Mouse (Mus musculus): ENCODE measurements around the gene Lca5l.
"Not testable (repeated sequence)": the region's sequence is repeated elsewhere in the genome, so short reads cannot be mapped to it uniquely, and the experiment has no call there.

Gene Lca5l

DNA sequence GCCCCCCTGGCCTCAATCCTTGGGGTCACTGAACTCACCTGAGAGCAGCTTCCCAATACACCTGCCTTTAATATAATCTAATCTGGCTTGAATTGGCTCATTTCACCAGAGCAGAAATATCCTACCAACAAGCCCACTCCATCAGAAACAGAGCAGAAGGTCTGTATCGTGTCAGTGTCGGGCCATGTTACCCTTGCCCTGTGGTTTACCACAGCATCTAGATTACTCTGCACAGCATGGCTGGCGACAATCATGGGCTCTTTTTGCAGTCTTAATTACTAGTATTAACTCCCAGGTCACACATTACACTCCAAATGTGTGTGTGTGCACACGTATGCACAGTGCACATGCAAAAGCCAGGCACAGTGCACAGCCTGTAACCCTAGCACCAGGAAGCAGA, 23.2 kb downstream of the Lca5l start:
- no peak for DNase-seq (ENCODE audit: low read depth, low spot score)

DNA sequence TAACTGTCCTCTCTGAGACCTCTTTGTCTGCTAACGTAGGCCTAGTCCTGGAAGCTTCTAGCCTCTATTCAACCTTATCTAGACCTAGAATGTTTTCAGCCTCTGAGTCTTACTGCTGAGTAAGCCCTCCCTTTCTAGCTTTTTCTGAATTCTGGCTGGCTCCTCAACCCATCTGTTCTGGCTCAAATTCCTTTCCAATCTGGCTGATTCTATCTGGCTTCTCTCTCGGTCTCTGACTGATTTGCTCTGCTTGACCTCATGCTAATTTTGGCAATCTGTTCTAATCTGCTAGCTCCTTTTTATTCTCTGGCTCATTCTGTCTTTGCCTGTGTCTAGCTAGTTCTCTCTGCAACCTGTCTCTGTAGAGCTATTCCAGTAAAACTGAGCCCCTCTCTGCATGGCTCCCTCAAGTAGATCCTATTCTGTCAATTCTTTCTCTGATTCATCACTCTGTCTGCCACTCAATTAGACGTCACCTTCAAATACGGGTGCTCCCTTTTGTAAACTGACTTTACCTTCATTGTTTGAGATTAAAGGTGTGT, 26.3 kb downstream of the Lca5l start:
- no peak for DNase-seq (ENCODE audit: low read depth, low spot score)

DNA sequence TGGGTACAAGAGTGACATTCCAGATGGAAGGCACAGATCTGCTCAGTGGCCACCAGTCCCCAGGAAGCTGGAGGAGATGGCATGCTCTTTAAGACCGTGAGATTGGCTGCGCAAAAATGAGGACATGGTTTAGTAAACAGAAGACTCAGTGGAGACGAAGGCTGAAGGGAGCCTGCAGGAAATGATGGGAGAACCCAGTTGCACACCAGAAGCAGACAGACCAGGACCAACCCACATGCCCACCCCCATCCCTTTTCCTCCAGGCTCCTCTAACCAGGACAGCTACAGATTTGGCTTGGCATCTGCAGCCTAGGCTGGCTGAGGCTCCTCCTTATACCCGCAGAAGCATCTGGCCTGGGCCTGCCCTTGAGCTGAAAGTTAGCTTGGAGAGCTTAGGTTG, 30.7 kb downstream of the Lca5l start:
- no peak for DNase-seq (ENCODE audit: low read depth, low spot score)

DNA sequence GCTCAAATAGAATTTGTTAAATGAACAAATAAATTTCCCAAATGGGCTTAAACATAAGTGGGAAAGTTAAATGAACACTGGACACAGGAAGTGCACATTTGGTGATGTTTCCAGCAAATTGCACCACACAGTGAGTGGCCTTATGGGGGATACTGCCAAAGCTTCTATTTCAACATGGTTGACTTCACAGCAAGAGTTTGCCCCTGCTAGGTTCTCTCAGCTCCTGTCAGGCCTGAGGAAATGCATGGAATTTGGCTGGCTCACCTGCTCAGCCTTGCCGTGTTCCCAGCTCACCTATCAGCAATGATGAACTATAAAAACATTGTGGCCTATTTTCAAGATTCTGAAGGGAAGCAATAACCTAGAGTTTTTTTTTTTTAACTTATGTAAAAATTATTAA, 31.1 kb downstream of the Lca5l start:
- no peak for DNase-seq (ENCODE audit: low read depth, low spot score)

DNA sequence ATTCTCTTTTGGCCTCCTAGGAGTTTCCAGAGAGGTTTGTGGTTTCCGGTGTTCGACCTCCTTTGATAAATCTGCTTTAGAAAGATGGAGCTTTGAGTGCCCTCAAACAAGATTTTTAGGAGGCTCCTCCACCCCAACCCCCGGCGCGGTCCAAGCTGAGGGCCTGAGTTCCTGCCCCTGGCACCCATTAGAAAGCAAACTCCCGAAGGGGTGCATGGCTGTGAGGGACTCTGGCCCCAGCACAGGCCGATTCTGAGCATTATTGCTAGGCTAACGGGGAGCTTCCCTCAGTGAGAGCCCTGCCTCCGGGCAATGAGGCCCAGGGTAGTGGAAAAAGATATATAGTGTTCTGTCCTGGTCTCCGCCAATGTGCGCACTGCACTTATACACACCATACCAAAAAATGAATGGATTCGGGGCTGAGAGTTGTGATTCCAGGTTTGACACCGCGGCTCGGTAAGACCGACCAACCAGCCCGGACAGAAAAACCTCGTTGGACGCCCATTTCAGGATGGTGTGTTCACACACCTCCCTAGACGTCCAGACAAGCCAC, 32.2 kb downstream of the Lca5l start:
- DNase-seq (ENCODE audit: low read depth, low spot score), result no peak

DNA sequence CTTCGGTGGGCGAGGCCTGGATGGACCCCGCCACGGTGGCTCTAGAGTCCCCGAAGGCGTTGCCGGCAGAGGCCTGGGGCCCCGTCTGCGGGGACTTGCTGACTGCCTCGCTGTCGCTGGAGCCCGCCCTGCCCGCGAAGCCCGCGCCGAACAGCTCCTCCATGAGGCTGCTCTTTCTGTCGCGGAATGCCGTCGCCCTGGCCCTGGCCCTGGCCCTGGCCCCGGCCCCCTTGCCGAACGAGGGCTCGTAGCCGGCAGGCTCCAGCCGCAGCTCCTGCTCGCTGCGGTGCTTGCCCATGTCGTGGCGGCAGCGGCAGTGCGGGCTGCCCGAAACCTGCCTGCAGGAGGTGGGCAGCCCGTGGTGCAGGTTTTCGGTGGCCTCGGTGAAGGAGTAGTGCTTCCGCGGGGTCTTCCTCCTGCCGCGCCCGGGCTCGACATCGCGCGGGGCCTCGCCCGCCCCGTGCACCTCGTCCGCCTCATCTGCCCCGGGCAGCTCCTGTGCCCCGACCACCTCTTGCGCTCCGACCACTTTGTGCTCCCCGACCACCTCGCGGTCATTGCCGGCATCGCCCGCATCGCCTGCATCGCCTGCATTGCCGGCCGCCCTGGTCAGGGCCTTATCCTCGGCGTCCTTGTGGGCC, 32.9 kb downstream of the Lca5l start:
- peak; percentile 38 for DNase-seq (ENCODE audit: low read depth, low spot score)

DNA sequence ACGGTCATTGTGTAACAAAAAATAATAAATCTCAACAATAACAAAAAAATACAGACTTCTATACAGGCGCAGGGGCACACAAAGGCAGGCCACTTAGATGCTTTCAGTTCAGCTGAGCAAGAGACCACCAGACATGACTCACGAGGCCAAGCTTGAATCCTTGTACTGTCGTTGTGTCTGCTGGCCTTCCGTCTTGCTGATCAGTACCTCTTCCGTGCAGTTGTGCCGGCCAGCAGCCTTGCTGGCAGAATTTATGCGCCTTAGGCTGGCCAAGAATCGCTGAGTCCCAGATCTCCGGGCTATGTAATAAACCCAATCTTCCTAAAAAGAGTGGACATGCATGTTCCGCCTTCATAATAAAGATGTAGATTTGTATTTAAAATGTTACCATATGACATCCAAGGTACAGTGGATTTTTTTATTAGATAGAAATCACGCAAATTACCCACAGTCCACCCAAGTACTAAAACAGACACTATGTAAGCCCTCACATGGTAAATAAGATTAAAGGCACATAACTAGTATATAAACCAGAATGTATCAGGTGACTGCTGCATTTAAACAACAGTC, 33.5 kb downstream of the Lca5l start:
- DNase-seq (ENCODE audit: low read depth, low spot score), result no peak

DNA sequence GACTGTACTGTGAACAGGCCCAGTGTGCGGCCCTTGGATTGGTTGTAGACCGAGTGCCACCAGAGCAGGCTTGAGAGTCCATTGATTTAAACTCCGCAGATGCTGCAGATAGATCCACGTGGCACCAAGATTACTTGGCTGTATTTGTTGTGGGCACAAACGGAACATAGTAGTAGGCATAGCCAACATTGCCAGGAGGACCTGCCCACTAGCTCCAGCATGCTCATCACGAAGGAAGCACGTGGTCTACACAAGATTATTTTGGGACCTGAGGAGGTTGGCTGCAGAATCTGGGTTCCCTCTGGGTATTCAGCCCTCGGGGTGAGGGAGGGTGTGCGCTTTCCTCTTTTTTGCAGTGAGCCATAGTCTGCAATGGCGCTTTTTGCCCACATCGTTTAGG, 34.9 kb downstream of the Lca5l start:
- no peak for DNase-seq (ENCODE audit: low read depth, low spot score)

DNA sequence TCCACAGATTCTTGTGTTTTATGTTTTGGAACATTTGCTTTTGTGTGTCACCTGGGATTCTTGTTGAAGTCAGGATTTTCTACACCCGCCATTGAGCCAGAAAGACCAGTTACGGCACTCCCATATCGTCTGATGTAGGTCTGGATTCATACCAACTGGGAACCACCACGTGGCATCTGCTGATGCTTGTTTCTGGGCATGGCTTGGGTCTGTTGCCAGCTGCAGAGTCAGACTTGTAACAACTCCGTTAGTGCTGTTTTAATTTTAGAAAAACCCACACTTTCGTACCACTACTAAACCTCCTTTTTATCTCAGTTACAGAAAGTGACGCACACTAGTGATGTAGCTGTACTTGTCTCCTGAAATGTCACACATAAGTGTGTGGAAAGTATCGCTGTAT, 36.1 kb downstream of the Lca5l start:
- no peak for DNase-seq (ENCODE audit: low read depth, low spot score)

DNA sequence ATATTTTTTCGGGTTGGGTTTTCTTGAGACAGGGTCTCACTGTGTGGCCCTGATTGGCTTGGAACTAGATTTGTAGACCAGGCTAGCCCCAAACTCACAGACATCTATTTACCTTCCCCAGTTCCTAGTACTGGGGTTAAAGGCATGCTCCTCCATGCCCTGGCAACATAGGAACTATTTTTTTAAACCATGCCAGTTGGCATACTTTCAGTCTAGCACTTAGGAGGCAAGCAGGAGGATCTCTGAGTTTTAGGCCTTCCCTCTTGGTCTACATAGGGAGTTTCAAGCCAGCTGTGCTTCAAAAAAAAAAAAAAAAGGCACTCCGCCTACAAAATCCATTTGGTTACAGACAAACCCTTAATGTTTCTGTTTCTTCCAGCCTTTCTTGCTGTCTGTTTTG, 37.6 kb downstream of the Lca5l start:
- no peak for DNase-seq (ENCODE audit: low read depth, low spot score)

DNA sequence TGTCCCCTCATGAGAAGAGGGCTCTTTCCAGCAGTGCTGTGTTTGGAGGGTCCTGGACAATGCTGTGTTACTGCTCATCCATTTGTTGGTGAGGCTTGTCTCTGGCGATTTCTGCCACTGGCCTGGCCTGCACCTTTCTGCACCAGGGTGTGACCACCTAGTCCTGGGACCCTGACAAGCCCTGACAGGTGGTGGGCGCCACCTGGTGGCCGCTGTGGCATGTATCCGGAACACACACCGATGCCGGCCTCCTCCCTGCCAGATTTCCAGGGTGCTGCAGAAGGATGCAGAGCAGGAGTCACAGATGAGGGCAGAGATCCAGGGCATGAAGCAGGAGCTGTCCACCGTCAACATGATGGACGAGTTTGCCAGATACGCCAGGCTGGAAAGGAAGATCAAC, 40.5 kb downstream of the Lca5l start:
- peak; percentile 73 for DNase-seq (ENCODE audit: low read depth, low spot score)

DNA sequence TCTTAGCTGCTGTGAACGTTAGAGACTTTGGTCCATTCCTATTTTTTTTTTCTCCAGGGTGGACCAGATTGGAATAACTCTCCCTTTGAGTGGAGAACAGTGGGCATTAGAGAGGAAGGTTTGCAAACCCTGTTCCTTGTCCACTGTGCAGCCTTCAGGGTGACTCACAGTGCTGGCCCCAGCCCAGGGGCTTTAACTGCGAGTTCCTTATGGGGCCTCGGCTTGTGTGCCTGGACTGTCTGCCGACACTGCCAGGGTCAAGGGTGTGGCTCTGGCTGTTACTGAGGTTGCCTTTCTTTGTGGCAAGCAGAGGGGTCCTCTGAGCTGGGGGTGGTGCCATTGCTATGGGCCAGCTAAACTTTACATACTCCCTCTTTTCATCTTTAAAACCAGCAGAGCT, 41.1 kb downstream of the Lca5l start:
- DNase-seq (ENCODE audit: low read depth, low spot score), result no peak

DNA sequence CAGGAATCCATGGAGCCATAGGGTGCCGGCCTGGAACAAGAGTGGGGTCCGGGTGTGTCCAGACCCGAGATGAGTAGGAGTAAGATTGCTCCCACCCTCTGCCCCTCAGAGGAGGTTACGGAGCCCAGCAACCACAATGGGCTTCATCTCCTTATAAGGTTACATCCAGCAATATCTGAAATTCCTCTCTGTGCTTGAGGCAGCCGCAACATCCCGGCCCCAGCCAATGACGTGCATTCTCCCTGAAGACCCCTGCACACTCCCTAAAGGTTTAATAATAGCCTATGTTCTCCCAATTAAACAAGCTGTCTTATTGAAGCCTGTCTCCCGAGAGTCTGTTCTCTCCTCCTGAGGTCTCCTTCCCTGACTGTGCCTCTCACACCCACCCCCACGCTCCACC, 42.8 kb downstream of the Lca5l start:
- no peak for DNase-seq (ENCODE audit: low read depth, low spot score)

DNA sequence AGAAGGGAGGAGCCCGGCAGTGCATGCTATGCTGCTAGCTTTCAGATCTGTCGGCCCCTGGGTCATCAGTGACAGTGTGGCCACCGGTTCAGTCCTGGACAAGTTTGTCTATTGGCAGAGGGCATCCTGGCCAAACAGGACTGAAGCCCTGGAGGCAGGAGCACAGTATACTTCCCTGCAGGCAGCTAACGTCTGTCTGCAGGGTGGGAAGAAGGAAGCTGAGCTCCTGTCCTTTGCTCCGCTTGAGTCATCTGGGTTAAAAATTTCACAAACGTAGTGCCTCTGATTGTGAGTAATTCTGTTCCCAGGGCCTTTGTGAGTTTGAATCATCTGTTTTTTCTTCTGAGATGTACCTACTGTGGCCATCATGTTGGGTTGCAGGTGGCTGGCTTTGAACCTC, 43.2 kb downstream of the Lca5l start:
- no peak for DNase-seq (ENCODE audit: low read depth, low spot score)

DNA sequence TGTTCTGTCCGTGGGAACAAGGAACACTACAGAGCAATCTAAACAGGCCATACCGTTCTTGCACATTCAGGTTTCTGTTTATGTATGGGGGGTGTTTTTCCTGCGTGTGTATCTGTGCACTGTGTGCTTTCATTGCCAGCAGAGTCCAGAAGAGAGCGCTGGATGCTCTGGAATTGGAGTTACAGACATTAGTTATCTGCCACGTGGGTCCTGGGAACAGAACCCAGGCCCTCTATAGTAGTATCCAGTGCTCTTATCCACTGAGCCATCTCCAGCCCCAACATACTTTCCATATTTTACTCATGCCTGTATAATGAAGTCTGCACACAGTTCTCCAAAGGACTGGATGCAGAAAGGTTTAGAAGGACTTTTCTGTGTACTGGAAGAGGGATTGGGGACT, 46.3 kb downstream of the Lca5l start:
- DNase-seq (ENCODE audit: low read depth, low spot score), result no peak

DNA sequence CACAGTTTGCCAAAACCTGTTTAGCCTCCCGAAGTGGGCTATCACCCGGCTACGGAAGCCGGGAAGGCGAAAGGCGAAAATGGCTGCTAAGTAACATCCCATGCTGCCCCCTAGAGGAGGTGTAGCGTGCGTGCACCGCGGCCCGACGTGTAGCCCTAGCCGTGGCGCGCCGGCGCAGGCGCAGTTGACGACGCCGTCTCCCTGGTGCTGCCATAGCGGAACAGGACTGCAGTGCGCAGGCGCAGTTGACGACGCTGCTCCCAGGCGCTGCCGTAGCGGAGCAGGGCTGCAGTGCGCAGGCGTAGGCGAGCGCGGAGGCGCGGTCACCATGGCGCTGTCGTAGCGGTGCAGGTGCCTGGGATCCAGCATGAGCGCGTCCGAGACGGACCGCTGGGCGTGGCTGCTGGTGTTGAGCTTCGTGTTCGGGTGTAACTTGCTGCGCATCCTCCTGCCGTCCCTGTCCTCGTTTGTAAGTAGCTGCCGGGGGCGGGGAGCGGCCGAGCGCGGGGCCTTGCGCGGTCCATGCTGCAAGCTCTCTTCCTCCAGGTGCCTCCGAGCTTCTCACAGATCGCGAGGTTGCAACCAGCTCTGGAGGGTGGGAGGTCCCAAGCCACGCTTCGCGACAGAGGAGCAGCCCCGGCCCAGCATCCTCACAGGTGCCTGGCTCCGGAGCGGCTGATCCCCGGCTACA, 46.8 kb downstream of the Lca5l start, which contains the start of gene Wrb:
TSS of gene Wrb (plus strand) at position 298 of the 691 bp plus-strand sequence.
- DNase-seq (ENCODE audit: low read depth, low spot score), result peak; percentile 100

DNA sequence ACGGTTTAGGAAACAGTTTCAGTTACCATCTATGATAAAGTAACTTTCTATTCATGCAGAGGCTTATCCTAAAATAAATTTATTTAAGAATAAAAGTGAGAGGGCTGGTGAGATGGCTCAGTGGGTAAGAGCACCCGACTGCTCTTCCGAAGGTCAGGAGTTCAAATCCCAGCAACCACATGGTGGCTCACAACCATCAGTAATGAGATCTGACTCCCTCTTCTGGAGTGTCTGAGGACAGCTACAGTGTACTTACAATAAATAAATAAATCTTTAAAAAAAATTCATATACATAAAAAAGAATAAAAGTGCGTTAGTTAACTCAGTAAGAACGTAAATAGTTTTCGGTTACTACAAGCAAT, 47.3 kb downstream of the Lca5l start:
- not testable (repeated sequence) for DNase-seq (ENCODE audit: low read depth, low spot score)

DNA sequence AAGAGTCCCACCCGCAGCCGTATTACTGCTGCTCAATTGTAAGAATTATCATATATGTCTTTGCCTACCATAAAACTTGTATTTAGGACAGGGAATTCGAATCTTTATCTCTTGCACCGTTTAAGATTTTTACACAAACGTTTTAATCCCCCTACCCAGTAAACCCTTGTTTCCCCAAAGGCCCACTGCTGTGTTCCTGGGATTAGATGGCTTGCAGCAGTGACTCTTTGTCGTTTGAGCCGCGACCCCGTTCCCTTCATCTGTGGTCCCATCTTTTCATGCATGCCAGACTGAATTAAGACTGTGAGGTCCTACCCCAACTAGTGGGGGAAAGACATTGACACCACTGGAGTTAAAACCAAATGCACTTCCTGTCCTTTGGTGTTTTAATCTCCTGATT, 63.6 kb downstream of the Lca5l start:
- DNase-seq (ENCODE audit: low read depth, low spot score), result no peak

DNA sequence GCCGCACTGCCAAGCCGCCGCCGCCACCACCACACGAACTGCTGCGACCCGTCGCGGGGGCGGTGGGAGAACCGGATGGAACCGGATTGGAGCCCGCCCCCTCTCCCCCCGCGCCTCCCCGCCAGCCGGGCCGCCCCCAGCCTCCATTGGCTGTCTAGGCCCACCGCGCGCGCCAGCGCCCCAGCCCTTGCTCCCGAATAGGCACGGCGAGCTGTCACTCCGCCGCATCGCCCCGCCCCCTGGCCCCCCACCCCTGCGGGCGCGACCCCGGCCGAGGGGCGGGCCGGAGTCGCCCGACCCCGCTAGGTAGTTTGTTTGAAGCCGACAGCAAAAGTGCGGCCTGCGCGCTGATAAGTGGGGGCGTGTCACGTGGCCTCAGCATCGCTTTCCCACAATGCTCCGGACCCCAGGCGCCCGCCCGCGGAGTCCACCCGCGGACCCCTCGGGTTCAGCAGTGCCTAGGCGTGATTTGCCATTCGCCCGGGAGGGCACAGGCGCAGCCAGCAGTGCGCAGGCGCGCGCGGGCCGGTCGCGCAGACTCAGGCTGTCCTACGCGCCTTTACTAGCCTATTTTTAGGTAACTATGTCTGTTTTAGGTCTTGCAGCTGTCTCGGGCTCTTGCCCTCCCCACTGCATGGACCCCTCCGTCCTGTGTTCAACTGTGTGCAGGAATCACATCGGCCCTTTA, 64.3 kb downstream of the Lca5l start, which contains the start of gene Hmgn1:
TSS of gene Hmgn1 (minus strand) at position 73 of the 688 bp plus-strand sequence.
- DNase-seq (ENCODE audit: low read depth, low spot score), result peak; percentile 99

DNA sequence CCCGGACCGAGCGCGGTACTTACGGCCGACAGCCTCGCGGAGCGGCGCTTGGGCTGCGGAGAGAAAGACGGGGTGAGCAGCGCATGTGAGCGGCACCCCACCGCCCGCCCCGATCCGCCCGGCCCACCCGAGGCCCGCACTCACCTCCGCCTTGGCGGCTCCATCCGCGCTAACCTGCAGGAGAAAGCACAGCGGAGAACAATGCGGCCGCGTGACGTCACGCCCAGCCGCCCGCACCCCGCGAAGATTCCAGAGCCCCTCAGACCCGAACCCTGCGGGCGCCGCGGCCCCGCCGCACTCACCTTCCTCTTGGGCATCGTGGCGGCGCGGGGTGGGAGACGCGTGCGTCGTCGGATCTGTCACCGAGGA, 64.8 kb downstream of the Lca5l start:
- DNase-seq (ENCODE audit: low read depth, low spot score), result no peak

DNA sequence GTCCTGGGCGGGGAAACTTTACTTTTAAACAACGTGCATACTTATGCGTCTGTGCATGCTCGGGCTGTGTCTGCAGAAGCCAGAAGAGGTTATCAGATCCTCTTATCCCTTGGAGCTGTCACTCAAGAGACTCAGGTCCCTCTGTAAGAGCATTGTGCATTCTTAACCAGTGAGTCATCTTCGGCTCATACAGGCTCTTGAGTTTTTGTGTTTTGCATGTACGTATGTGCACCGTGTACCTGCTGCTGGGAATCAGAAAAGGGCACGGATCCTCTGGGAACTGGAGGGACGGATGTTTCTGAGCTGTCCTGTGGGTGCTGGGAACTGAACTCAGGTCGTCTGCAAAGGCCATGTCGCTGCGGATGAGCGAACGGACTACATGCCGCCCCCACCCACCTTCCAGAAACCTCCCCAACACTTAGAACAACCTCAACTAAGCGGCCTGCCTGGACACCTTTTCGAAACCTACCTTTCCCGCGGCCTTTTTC, 65.3 kb downstream of the Lca5l start:
- DNase-seq (ENCODE audit: low read depth, low spot score), result peak; percentile 37
